Mouse (Mus musculus): Measurements from ENCODE around the gene Hoxa10. TPM values are rescaled to one million over a fixed set of nuclear protein-coding genes. Genes with fewer than 3 reads are reported as not detected.

Gene Hoxa10
- polyA plus RNA-seq, 1 experiment: not detected

DNA sequence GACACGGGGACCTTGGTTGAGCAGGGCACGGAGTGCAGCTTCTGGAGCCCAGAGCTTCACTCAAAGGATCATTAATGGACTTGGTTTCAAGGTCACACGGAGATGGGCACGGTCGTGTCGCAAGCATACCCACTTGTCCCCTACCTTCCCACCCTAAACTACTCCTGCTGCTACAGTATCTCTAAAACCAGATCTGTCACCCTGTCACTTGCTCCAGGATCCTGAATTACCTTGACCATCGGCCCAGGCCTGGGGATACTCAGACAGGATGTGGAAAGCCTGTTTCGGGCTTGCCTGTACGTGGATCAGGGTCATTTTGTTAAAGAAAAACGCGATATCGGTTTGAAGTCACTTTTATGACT is 31.0 kb downstream of the Hoxa10 start:
- no peak for TF ChIP-seq CTCF (IDR thresholded peaks at IDR 0.05; ENCODE audit: insufficient read depth, low read depth, low read length)
- TF ChIP-seq POLR2A (IDR thresholded peaks at IDR 0.05; ENCODE audit: insufficient read depth, low read depth, low read length): no peak
- H3K4me3 ChIP-seq (ENCODE audit: insufficient read depth, low read depth, low read length): no peak overlapping the region
- no peak overlapping the region for H3K27ac ChIP-seq (ENCODE audit: insufficient read depth, low read depth, low read length)
- no peaks in the 10 kb centered on the region for H3K4me1 ChIP-seq (ENCODE audit: control insufficient read depth, insufficient read depth, low read length)
- WGBS: 10% methylated on average over 12 of the region's 12 CpGs

GRCm38 (mm10) chr6:52208868-52209684 is 31.6 kb downstream of the Hoxa10 start:
- WGBS: 8% methylated on average over 18 of the region's 18 CpGs
- Histone ChIP-seq H3K4me1 (ENCODE audit: control insufficient read depth, insufficient read depth, low read length) (no peaks in the 10 kb centered on the region), H3K4me3 (ENCODE audit: insufficient read depth, low read depth, low read length) (no peak overlapping the region), H3K27ac (ENCODE audit: insufficient read depth, low read depth, low read length) (no peak overlapping the region)
- no peak for TF ChIP-seq CTCF (IDR thresholded peaks at IDR 0.05; ENCODE audit: insufficient read depth, low read depth, low read length)
- no peak for TF ChIP-seq POLR2A (IDR thresholded peaks at IDR 0.05; ENCODE audit: insufficient read depth, low read depth, low read length)

GRCm38 (mm10) chr6:52208072-52208867 is 32.4 kb downstream of the Hoxa10 start, which contains the start of gene Hoxa6:
TSS of gene Hoxa6 (minus strand) at chr6:52208722.
- WGBS: 1% methylated on average over 47 of the region's 47 CpGs
- no peak within 1 kb of the TSS for H3K27ac ChIP-seq (ENCODE audit: insufficient read depth, low read depth, low read length)
- H3K4me3 ChIP-seq (ENCODE audit: insufficient read depth, low read depth, low read length): no peak within 1 kb of the TSS
- H3K4me1 ChIP-seq (ENCODE audit: control insufficient read depth, insufficient read depth, low read length): peaks cover 4% of the 10 kb centered on the region
- TF ChIP-seq POLR2A (IDR thresholded peaks at IDR 0.05; ENCODE audit: insufficient read depth, low read depth, low read length) (no peak), CTCF (IDR thresholded peaks at IDR 0.05; ENCODE audit: insufficient read depth, low read depth, low read length) (no peak)

DNA sequence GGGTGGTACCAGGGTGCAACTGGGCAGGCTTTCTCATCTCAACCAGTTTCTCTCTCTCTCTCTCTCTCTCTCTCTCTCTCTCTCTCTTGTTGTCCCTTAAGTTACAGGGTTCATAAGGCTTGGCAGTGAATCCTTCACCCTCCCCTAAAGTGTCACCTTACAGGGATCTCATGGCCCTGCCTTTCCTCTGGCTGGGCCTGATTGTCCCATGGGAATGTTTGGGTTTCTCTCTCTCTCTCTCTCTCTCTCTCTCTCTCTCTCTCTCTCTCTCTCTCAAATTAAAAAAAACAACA is 33.0 kb downstream of the Hoxa10 start:
- peaks cover 4% of the 10 kb centered on the region for H3K4me1 ChIP-seq (ENCODE audit: control insufficient read depth, insufficient read depth, low read length)
- no peak overlapping the region for H3K4me3 ChIP-seq (ENCODE audit: insufficient read depth, low read depth, low read length)
- no peak for TF ChIP-seq POLR2A (IDR thresholded peaks at IDR 0.05; ENCODE audit: insufficient read depth, low read depth, low read length)
- no peak for TF ChIP-seq CTCF (IDR thresholded peaks at IDR 0.05; ENCODE audit: insufficient read depth, low read depth, low read length)
- H3K27ac ChIP-seq (ENCODE audit: insufficient read depth, low read depth, low read length): no peak overlapping the region

DNA sequence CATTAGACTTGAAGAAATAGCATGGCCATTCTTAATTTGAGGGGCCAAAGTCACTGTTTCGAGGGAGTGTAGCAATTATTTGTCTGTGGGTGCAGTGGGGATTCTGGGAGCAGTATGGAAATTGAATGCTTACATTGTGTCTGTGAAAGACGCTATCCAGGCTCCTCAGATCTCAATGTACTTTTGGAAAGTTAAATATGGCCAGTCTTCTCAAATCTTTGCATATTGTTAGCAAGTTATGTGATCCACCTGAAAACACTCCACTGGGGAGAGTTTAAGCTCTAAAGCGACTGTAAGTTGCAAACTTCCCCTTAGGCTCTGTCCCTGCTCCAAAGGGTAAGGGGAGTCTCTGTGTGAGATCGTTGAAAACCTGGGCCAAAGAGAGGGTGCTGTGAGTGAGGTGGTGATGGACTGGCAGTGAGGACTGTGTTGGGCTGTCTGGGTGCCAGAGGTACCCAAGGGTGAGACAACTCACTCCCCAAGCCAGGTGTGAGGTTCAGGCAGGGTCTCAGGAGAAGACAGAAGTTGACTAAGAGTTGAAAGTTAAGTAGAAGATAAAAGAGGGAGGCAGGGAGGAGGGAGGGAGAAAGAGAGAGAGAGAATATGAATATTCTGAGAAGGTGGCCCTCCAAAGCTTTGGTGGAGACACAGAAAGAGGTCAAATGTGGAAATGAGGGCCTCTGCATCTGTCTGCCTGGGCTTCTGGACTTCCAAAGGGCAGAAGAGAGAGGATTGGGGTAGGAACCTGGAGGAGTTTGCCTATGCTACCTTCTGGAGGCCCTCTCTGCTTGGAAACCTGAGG is 33.6 kb downstream of the Hoxa10 start:
- Histone ChIP-seq H3K27ac (ENCODE audit: insufficient read depth, low read depth, low read length) (no peak overlapping the region), H3K4me3 (ENCODE audit: insufficient read depth, low read depth, low read length) (no peak overlapping the region), H3K4me1 (ENCODE audit: control insufficient read depth, insufficient read depth, low read length) (peaks cover 4% of the 10 kb centered on the region)
- WGBS: 8% methylated on average over 4 of the region's 4 CpGs
- no peak for TF ChIP-seq CTCF (IDR thresholded peaks at IDR 0.05; ENCODE audit: insufficient read depth, low read depth, low read length)
- TF ChIP-seq POLR2A (IDR thresholded peaks at IDR 0.05; ENCODE audit: insufficient read depth, low read depth, low read length): no peak

- TF ChIP-seq CTCF (IDR thresholded peaks at IDR 0.05; ENCODE audit: insufficient read depth, low read depth, low read length) (no peak), POLR2A (IDR thresholded peaks at IDR 0.05; ENCODE audit: insufficient read depth, low read depth, low read length) (no peak)
- H3K4me3 ChIP-seq (ENCODE audit: insufficient read depth, low read depth, low read length): no peak overlapping the region
- H3K4me1 ChIP-seq (ENCODE audit: control insufficient read depth, insufficient read depth, low read length): peaks cover 4% of the 10 kb centered on the region
- 5% methylated on average over 55 of the region's 55 CpGs for WGBS
- no peak overlapping the region for H3K27ac ChIP-seq (ENCODE audit: insufficient read depth, low read depth, low read length)
These were observed 34.7 kb downstream of the Hoxa10 start for GRCm38 (mm10) chr6:52205638-52206621.

DNA sequence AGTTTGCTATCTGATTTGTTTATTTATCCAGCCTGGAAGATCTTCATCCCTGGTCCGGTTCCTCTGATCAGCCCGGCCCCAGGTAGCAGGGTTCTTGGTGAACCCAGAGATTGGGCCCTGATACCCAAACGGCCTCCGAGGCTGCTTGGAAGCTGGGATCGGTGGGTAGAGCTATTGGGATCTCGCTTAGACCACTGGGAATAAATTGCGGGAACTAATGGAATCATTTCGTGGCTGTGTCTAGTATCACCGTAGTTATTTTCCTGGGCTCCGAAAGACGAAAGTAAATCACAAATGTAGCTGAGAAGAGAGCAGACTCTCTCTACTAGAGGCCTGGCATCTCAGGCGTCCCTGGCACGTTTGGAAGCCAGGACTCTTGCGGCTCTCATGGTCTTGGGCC is 35.4 kb downstream of the Hoxa10 start:
- Histone ChIP-seq H3K4me1 (ENCODE audit: control insufficient read depth, insufficient read depth, low read length) (peaks cover 4% of the 10 kb centered on the region), H3K4me3 (ENCODE audit: insufficient read depth, low read depth, low read length) (no peak overlapping the region), H3K27ac (ENCODE audit: insufficient read depth, low read depth, low read length) (no peak overlapping the region)
- TF ChIP-seq POLR2A (IDR thresholded peaks at IDR 0.05; ENCODE audit: insufficient read depth, low read depth, low read length): no peak
- TF ChIP-seq CTCF (IDR thresholded peaks at IDR 0.05; ENCODE audit: insufficient read depth, low read depth, low read length): no peak
- 5% methylated on average over 14 of the region's 14 CpGs for WGBS

Measured in olfactory bulb, adult 2 months (tissue).